Comparison of ENCODE assay signal across 8 mouse cellular contexts in the genomic region with DNA sequence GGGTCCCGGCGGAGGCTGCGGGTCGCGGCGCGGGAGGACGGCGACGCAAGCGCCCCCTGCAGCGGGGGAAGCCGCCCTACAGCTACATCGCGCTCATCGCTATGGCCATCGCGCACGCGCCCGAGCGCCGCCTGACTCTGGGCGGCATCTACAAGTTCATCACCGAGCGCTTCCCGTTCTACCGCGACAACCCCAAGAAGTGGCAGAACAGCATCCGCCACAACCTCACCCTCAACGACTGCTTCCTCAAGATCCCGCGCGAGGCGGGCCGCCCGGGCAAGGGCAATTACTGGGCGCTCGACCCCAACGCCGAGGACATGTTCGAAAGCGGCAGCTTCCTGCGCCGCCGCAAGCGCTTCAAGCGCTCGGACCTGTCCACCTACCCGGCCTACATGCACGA. TPM values are rescaled to one million over a fixed set of nuclear protein-coding genes. Genes with fewer than 3 reads are reported as not detected.
DNase-seq lines count a peak whose midpoint lies in the region; ATAC-seq and TF ChIP-seq lines count a peak whose summit lies in the region.

No protein-coding gene starts in this region.

- 1% methylated on average over 27 of the region's 51 CpGs for WGBS in embryonic facial prominence, embryonic 14.5 days
- 1% methylated on average over 51 of the region's 51 CpGs for WGBS in stomach, embryonic 15.5 days
- WGBS in cerebellum, adult 2 months = 1% methylated on average over 47 of the region's 51 CpGs

- TF ChIP-seq CTCF in cerebellum, adult 2 months (IDR thresholded peaks at IDR 0.05; ENCODE audit: borderline replicate concordance, insufficient read depth, low read depth, low read length) = no peak

- DNase-seq in right cerebral cortex, postnatal 4 days = peak; percentile 48
- DNase-seq in right cerebral cortex, postnatal 25 days = no peak
- DNase-seq in embryonic facial prominence, embryonic 14.5 days (ENCODE audit: low spot score) = no peak
- peak; percentile 22 to 33 for DNase-seq in lung, postnatal 4 days
- no peak for DNase-seq in cerebellum, adult 2 months
- no peak for DNase-seq in gastrocnemius, postnatal 25 days

- peak overlapping the region; percentile 30; the same call in 1 of the 2 replicates for H3K9ac ChIP-seq in embryonic facial prominence, embryonic 14.5 days (ENCODE audit: low read depth, low read length)
- H3K9ac ChIP-seq in stomach, embryonic 15.5 days = no peak overlapping the region

- H3K4me2 ChIP-seq in embryonic facial prominence, embryonic 14.5 days (ENCODE audit: low read depth, low read length) = peak overlapping the region; percentile 58
- H3K4me2 ChIP-seq in stomach, embryonic 15.5 days = peak overlapping the region; percentile 63

- no peaks in the 10 kb centered on the region for H3K9me3 ChIP-seq in embryonic facial prominence, embryonic 14.5 days (ENCODE audit: control insufficient read depth, low read length)
- H3K9me3 ChIP-seq in stomach, embryonic 15.5 days = no peaks in the 10 kb centered on the region

- ATAC-seq in embryonic facial prominence, embryonic 14.5 days (ENCODE audit: low read depth) = peak; percentile 37; the same call in 1 of the 2 replicates
- peak; percentile 54 for ATAC-seq in inflammation-experienced regulatory T-cells, adult 6 months
- ATAC-seq in stomach, embryonic 15.5 days (ENCODE audit: insufficient read depth, low FRiP score, low read depth) = 0 out of 2 replicates have a peak, but pooled peaks have one; percentile 14

- H3K4me1 ChIP-seq in embryonic facial prominence, embryonic 14.5 days (ENCODE audit: control insufficient read depth, insufficient read depth, low read length) = no peaks in the 10 kb centered on the region; the same call in 1 of the 2 replicates
- peaks cover 22% of the 10 kb centered on the region; the same call in 1 of the 2 replicates for H3K4me1 ChIP-seq in stomach, embryonic 15.5 days
- H3K4me1 ChIP-seq in cerebellum, adult 2 months (ENCODE audit: control insufficient read depth, insufficient read depth, low read length) = no peaks in the 10 kb centered on the region

- H3K4me3 ChIP-seq in embryonic facial prominence, embryonic 14.5 days (ENCODE audit: low read depth, low read length) = peak overlapping the region; percentile 43
- H3K4me3 ChIP-seq in stomach, embryonic 15.5 days (replicated peaks) = peak overlapping the region; percentile 37
- no peak overlapping the region for H3K4me3 ChIP-seq in cerebellum, adult 2 months (replicated peaks; ENCODE audit: insufficient read depth, low read depth, low read length)

- TF ChIP-seq POLR2A in cerebellum, adult 2 months (IDR thresholded peaks at IDR 0.05; ENCODE audit: borderline replicate concordance, insufficient read depth, low read length) = no peak

- no peaks in the 10 kb centered on the region for H3K36me3 ChIP-seq in embryonic facial prominence, embryonic 14.5 days (ENCODE audit: control insufficient read depth, insufficient read depth, low read length)
- H3K36me3 ChIP-seq in stomach, embryonic 15.5 days = no peaks in the 10 kb centered on the region

- H3K27me3 ChIP-seq in embryonic facial prominence, embryonic 14.5 days (replicated peaks; ENCODE audit: control insufficient read depth, insufficient read depth, low read length) = peaks cover 97% of the 10 kb centered on the region
- peaks cover 88% of the 10 kb centered on the region for H3K27me3 ChIP-seq in stomach, embryonic 15.5 days (replicated peaks)
- peaks cover 17% of the 10 kb centered on the region; the same call in 1 of the 2 replicates for H3K27me3 ChIP-seq in cerebellum, adult 2 months (ENCODE audit: control insufficient read depth, insufficient read depth, low read length)

- no peak overlapping the region for H3K27ac ChIP-seq in embryonic facial prominence, embryonic 14.5 days (replicated peaks; ENCODE audit: low read depth, low read length)
- H3K27ac ChIP-seq in stomach, embryonic 15.5 days = no peak overlapping the region
- H3K27ac ChIP-seq in cerebellum, adult 2 months (ENCODE audit: insufficient read depth, low read length) = no peak overlapping the region

RNA-seq across cellular contexts. Expression of a gene that starts 0.9 kb away (rescaled TPM):
- 1.6 and 1.7 TPM in 2 replicates for polyA plus RNA-seq in embryonic facial prominence, embryonic 14.5 days (2014; fragmentation: Nextera tagmentation; extraction: Ambion mirVana)
- polyA plus RNA-seq in inflammation-experienced regulatory T-cells, adult 6 months (2017; shearing (Covaris generic)) = not detected
- 0.54 and 0.71 TPM in 2 replicates for polyA plus RNA-seq in stomach, embryonic 15.5 days (2015; fragmentation: Nextera tagmentation; extraction: Ambion mirVana)
- not detected in 2 replicates for polyA plus RNA-seq in cerebellum, adult 2 months (2012; rRNA removed)
- total RNA-seq in gastrocnemius, postnatal 25 days (2021) = not detected

RNA-seq across cellular contexts. Expression of a gene that starts 44.9 kb away (rescaled TPM):
- polyA plus RNA-seq in embryonic facial prominence, embryonic 14.5 days (2014; fragmentation: Nextera tagmentation; extraction: Ambion mirVana) = 8.8 and 10.0 TPM in 2 replicates
- polyA plus RNA-seq in inflammation-experienced regulatory T-cells, adult 6 months (2017; shearing (Covaris generic)) = 10 to 100 TPM in 2 of 3 experiments, 1 to 10 TPM in 1; 8.1 to 18.0 (median 15.4) TPM
- 10.0 and 10.3 TPM in 2 replicates for polyA plus RNA-seq in stomach, embryonic 15.5 days (2015; fragmentation: Nextera tagmentation; extraction: Ambion mirVana)
- polyA plus RNA-seq in cerebellum, adult 2 months (2012; rRNA removed) = 7.7 and 8.1 TPM in 2 replicates
- total RNA-seq in gastrocnemius, postnatal 25 days (2021) = 1 to 10 TPM; 2.9 to 3.1 TPM

Comparison
In these comparisons a context has a peak if more than half of its experiments do, and no peak if none do; other contexts are left out.
1. DNase-seq: peak in right cerebral cortex, postnatal 4 days (single experiment) and lung, postnatal 4 days (2 of 2); none in right cerebral cortex, postnatal 25 days (single experiment), embryonic facial prominence, embryonic 14.5 days (single experiment), cerebellum, adult 2 months (0 of 2) and gastrocnemius, postnatal 25 days (single experiment).
2. Peak in every context shown above with its lines, with median percentiles within 50 percentile points of each other: ATAC-seq.